Mouse (Mus musculus): ENCODE results near the gene Tmem150a. TPM values are rescaled to one million over a fixed set of nuclear protein-coding genes. Genes with fewer than 3 reads are reported as not detected.

Gene Tmem150a
- polyA plus RNA-seq, 1 experiment from 2014 or later = 11.1 TPM

Other genes with a start within 250 kb of the Tmem150a start
- 17.6 and 19.8 TPM in 2 replicates for gene Atoh8, start 119.9 kb upstream of the Tmem150a start, polyA plus RNA-seq (2015; fragmentation: Nextera tagmentation; extraction: Ambion mirVana)
- 0.18 TPM in 1 of 2 replicates, not detected in the other for gene Sftpb, start 50.8 kb upstream of the Tmem150a start, polyA plus RNA-seq (2015; fragmentation: Nextera tagmentation; extraction: Ambion mirVana)
- 52.6 and 54.1 TPM in 2 replicates for gene Usp39, start 10.3 kb upstream of the Tmem150a start, polyA plus RNA-seq (2015; fragmentation: Nextera tagmentation; extraction: Ambion mirVana)
- 36.6 and 36.7 TPM in 2 replicates for gene 0610030E20Rik, start 8.1 kb upstream of the Tmem150a start, polyA plus RNA-seq (2015; fragmentation: Nextera tagmentation; extraction: Ambion mirVana)
- 94.5 and 110 TPM in 2 replicates for gene Rnf181, start 11.5 kb downstream of the Tmem150a start, polyA plus RNA-seq (2015; fragmentation: Nextera tagmentation; extraction: Ambion mirVana)
- 19.7 and 20.6 TPM in 2 replicates for gene Vamp5, start 25.0 kb downstream of the Tmem150a start, polyA plus RNA-seq (2015; fragmentation: Nextera tagmentation; extraction: Ambion mirVana)
- gene Vamp8, start 35.3 kb downstream of the Tmem150a start, polyA plus RNA-seq (2015; fragmentation: Nextera tagmentation; extraction: Ambion mirVana) = 130 and 135 TPM in 2 replicates
- gene Ggcx, start 58.9 kb downstream of the Tmem150a start, polyA plus RNA-seq (2015; fragmentation: Nextera tagmentation; extraction: Ambion mirVana) = 39.1 and 41.5 TPM in 2 replicates
- gene Mat2a, start 84.1 kb downstream of the Tmem150a start, polyA plus RNA-seq (2015; fragmentation: Nextera tagmentation; extraction: Ambion mirVana) = 361 and 377 TPM in 2 replicates
- gene Sh2d6, start 166.3 kb downstream of the Tmem150a start, polyA plus RNA-seq (2015; fragmentation: Nextera tagmentation; extraction: Ambion mirVana) = 0.31 TPM in 1 of 2 replicates, not detected in the other
- 58.2 and 64.3 TPM in 2 replicates for gene Capg, start 188.9 kb downstream of the Tmem150a start, polyA plus RNA-seq (2015; fragmentation: Nextera tagmentation; extraction: Ambion mirVana)
- gene Elmod3, start 243.0 kb downstream of the Tmem150a start, polyA plus RNA-seq (2015; fragmentation: Nextera tagmentation; extraction: Ambion mirVana) = 16.1 and 17.5 TPM in 2 replicates
- gene Retsat, start 243.0 kb downstream of the Tmem150a start, polyA plus RNA-seq (2015; fragmentation: Nextera tagmentation; extraction: Ambion mirVana) = 12.6 and 14.1 TPM in 2 replicates

All from embryonic facial prominence, embryonic 13.5 days (tissue).